Mouse (Mus musculus): ENCODE results near the gene Krtcap3. TPM values are rescaled to one million over a fixed set of nuclear protein-coding genes. Genes with fewer than 3 reads are reported as not detected.

Gene Krtcap3
- total RNA-seq, 2 experiments from 2014 or later: 1.9 to 2.4 TPM

- no peak for DNase-seq (ENCODE audit: low spot score in 2 of 2)
Measured at GRCm38 (mm10) chr5:31252795-31253545, 1.5 kb downstream of the Krtcap3 start.

- DNase-seq (ENCODE audit: low spot score in 2 of 2): no peak
Measured at GRCm38 (mm10) chr5:31253806-31254205, 2.3 kb downstream of the Krtcap3 start.

GRCm38 (mm10) chr5:31254452-31254851 is 3.0 kb downstream of the Krtcap3 start:
- DNase-seq (ENCODE audit: low spot score in 2 of 2): no peak

- DNase-seq (ENCODE audit: low spot score in 2 of 2): no peak
Measured at GRCm38 (mm10) chr5:31254901-31255300, 3.4 kb downstream of the Krtcap3 start.

- DNase-seq (ENCODE audit: low spot score in 2 of 2): no peak
Measured at GRCm38 (mm10) chr5:31255381-31255780, 3.9 kb downstream of the Krtcap3 start.

GRCm38 (mm10) chr5:31255971-31256370 is 4.5 kb downstream of the Krtcap3 start:
- DNase-seq (ENCODE audit: low spot score in 2 of 2): no peak

GRCm38 (mm10) chr5:31257616-31258015 is 6.1 kb downstream of the Krtcap3 start:
- no peak for DNase-seq (ENCODE audit: low spot score in 2 of 2)

- DNase-seq (ENCODE audit: low spot score in 2 of 2): no peak
Measured at GRCm38 (mm10) chr5:31266101-31266500, 14.6 kb downstream of the Krtcap3 start.

GRCm38 (mm10) chr5:31267686-31268085 is 16.2 kb downstream of the Krtcap3 start:
- DNase-seq (ENCODE audit: low spot score in 2 of 2): no peak

- DNase-seq (ENCODE audit: low spot score in 2 of 2): peak in 1 of 2 experiments; percentile 24
Measured at GRCm38 (mm10) chr5:31273018-31273417, 21.5 kb downstream of the Krtcap3 start.

GRCm38 (mm10) chr5:31279245-31279988 is 27.9 kb downstream of the Krtcap3 start:
- no peak for DNase-seq (ENCODE audit: low spot score in 2 of 2)

- no peak for DNase-seq (ENCODE audit: low spot score in 2 of 2)
Measured at GRCm38 (mm10) chr5:31288225-31288624, 36.7 kb downstream of the Krtcap3 start.

- no peak for DNase-seq (ENCODE audit: low spot score in 2 of 2)
Measured at GRCm38 (mm10) chr5:31288655-31289054, 37.2 kb downstream of the Krtcap3 start.

- DNase-seq (ENCODE audit: low spot score in 2 of 2): no peak
Measured at GRCm38 (mm10) chr5:31289626-31290230, 38.2 kb downstream of the Krtcap3 start.

GRCm38 (mm10) chr5:31290521-31291360 is 39.2 kb downstream of the Krtcap3 start, which contains the start of gene Ift172:
TSS of gene Ift172 (minus strand) at chr5:31291116.
- DNase-seq (ENCODE audit: low spot score in 2 of 2): peak; percentile 95 to 97

- no peak for DNase-seq (ENCODE audit: low spot score in 2 of 2)
Measured at GRCm38 (mm10) chr5:31291361-31291688, 39.8 kb downstream of the Krtcap3 start.

- no peak for DNase-seq (ENCODE audit: low spot score in 2 of 2)
Measured at GRCm38 (mm10) chr5:31294964-31295605, 43.6 kb downstream of the Krtcap3 start.

GRCm38 (mm10) chr5:31295606-31296141 is 44.2 kb downstream of the Krtcap3 start, which contains the start of gene Fndc4:
TSS of gene Fndc4 (minus strand) at chr5:31296080.
- DNase-seq (ENCODE audit: low spot score in 2 of 2): peak; percentile 47 to 59

GRCm38 (mm10) chr5:31297047-31297757 is 45.7 kb downstream of the Krtcap3 start, which contains the start of gene Gckr:
TSS of gene Gckr (plus strand) at chr5:31297443.
- DNase-seq (ENCODE audit: low spot score in 2 of 2): no peak

- no peak for DNase-seq (ENCODE audit: low spot score in 2 of 2)
Measured at GRCm38 (mm10) chr5:31297981-31298380, 46.5 kb downstream of the Krtcap3 start.

Data from left cerebral cortex, adult 18-20 months (tissue).